Comparison of ENCODE assay signal across 14 mouse cellular contexts in the genomic region with DNA sequence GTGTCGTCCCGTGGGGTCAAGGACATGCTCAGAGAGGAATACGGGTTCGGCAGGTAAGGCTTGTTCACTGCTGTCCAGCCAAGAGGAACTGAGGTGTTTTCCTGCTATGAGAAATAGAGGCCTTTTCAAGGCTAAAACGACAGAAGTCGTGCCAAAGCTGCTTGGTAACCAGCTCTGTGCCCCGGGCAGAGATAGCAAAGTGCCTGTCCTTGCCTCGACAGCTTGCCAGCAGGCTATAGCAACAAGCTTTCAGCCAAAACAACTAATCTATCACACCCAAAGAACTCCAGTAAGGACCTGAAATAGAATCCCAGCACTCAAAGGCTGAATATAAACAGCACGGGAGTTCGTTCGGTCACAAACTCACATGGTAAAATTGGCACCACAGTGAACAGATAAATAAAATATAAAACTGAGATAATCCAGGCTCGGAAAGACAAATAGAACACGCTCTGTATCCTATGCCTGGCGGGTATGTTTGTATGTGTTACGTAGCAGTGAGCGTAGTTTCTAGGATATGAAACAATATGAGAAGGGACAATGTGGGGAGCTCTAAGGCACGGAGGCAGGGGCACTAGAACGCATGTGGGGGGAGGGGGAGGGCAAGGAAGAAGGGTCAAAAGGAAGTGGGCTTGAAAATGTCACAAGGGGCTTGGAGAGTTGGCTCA. TPM values are rescaled to one million over a fixed set of nuclear protein-coding genes. Genes with fewer than 3 reads are reported as not detected.
A peak's percentile ranks its signal among the peaks of the same experiment; 100 is the strongest.
DNase-seq lines count a peak whose midpoint lies in the region; ATAC-seq and TF ChIP-seq lines count a peak whose summit lies in the region.
"Had no signal": no experiment of that assay in that cellular context is flagged by ENCODE, and none has a peak within 500 bp of the region (broad histone marks: within the 10 kb centered on the region; RNA-seq: fewer than 3 reads in every experiment).

No protein-coding gene starts in this region.

- H3K27ac ChIP-seq in hindbrain, postnatal 0 days = no peak overlapping the region
- H3K27ac ChIP-seq in hindbrain, embryonic 12.5 days = no peak overlapping the region
- peak overlapping the region; percentile 81 for H3K27ac ChIP-seq in testis, adult 2 months (ENCODE audit: control insufficient read depth, insufficient read depth, low read depth, low read length)
- peak overlapping the region; percentile 82 for H3K27ac ChIP-seq in heart, postnatal 0 days (ENCODE audit: low read depth)
- H3K27ac ChIP-seq: embryonic facial prominence, embryonic 12.5 days; neural tube, embryonic 15.5 days had no signal

- TF ChIP-seq EP300 in heart, postnatal 0 days (IDR thresholded peaks at IDR 0.05; ENCODE audit: low read depth) = no peak

- no peaks in the 10 kb centered on the region for H3K36me3 ChIP-seq in hindbrain, postnatal 0 days (ENCODE audit: insufficient read depth, low read length)
- no peaks in the 10 kb centered on the region for H3K36me3 ChIP-seq in hindbrain, embryonic 12.5 days
- H3K36me3 ChIP-seq in testis, adult 2 months (ENCODE audit: control insufficient read depth, insufficient read depth, low read length) = no peaks in the 10 kb centered on the region
- no peaks in the 10 kb centered on the region for H3K36me3 ChIP-seq in heart, postnatal 0 days (replicated peaks; ENCODE audit: control insufficient read depth, insufficient read depth, low read length)
- H3K36me3 ChIP-seq: embryonic facial prominence, embryonic 12.5 days; neural tube, embryonic 15.5 days had no signal

- H3K9me3 ChIP-seq in hindbrain, postnatal 0 days (ENCODE audit: low read length) = no peaks in the 10 kb centered on the region
- no peaks in the 10 kb centered on the region for H3K9me3 ChIP-seq in hindbrain, embryonic 12.5 days (replicated peaks)
- H3K9me3 ChIP-seq in heart, postnatal 0 days (replicated peaks; ENCODE audit: control insufficient read depth, low read length) = no peaks in the 10 kb centered on the region
- H3K9me3 ChIP-seq: embryonic facial prominence, embryonic 12.5 days; neural tube, embryonic 15.5 days had no signal

- TF ChIP-seq POLR2A in testis, adult 2 months (IDR thresholded peaks at IDR 0.05; ENCODE audit: control insufficient read depth, low read depth, low read length) = no peak; the same call in 1 of the 2 replicates

- WGBS in hindbrain, postnatal 0 days = 55% methylated on average over 18 of the region's 18 CpGs
- WGBS in hindbrain, embryonic 12.5 days = 79% methylated on average over 18 of the region's 18 CpGs
- 30% methylated on average over 18 of the region's 18 CpGs for WGBS in heart, postnatal 0 days

- no peak for ATAC-seq in hindbrain, postnatal 0 days
- no peak for ATAC-seq in hindbrain, embryonic 12.5 days (ENCODE audit: low FRiP score)
- peak; percentile 84 for ATAC-seq in heart, postnatal 0 days (ENCODE audit: insufficient read depth, low read depth)
- ATAC-seq: midbrain, embryonic 16.5 days had no signal

- H3K27me3 ChIP-seq in hindbrain, postnatal 0 days (ENCODE audit: insufficient read depth, low read length) = no peaks in the 10 kb centered on the region
- no peaks in the 10 kb centered on the region for H3K27me3 ChIP-seq in hindbrain, embryonic 12.5 days
- no peaks in the 10 kb centered on the region for H3K27me3 ChIP-seq in testis, adult 2 months (ENCODE audit: control insufficient read depth, insufficient read depth, low read length)
- no peaks in the 10 kb centered on the region for H3K27me3 ChIP-seq in heart, postnatal 0 days (ENCODE audit: control insufficient read depth, insufficient read depth, low read length)
- H3K27me3 ChIP-seq: embryonic facial prominence, embryonic 12.5 days; neural tube, embryonic 15.5 days had no signal

- H3K9ac ChIP-seq in hindbrain, postnatal 0 days (replicated peaks; ENCODE audit: low read length) = no peak overlapping the region
- H3K9ac ChIP-seq in hindbrain, embryonic 12.5 days = no peak overlapping the region
- H3K9ac ChIP-seq in heart, postnatal 0 days (replicated peaks; ENCODE audit: low read depth, low read length) = no peak overlapping the region
- H3K9ac ChIP-seq: embryonic facial prominence, embryonic 12.5 days; neural tube, embryonic 15.5 days had no signal

- peak; percentile 59 for DNase-seq in hindbrain, postnatal 0 days (ENCODE audit: low spot score)
- DNase-seq in testis, postnatal 10 days (ENCODE audit: low spot score) = no peak
- DNase-seq in heart, postnatal 0 days (ENCODE audit: low spot score) = peak; percentile 73
- DNase-seq in left cerebral cortex, adult 8-10 months (ENCODE audit: low spot score in 2 of 2) = no peak
- no peak for DNase-seq in kidney, adult 8-10 months
- DNase-seq: cerebellum, postnatal 10 days; kidney, postnatal 36 days; thymus, postnatal 14 days had no signal

- no peak for TF ChIP-seq CTCF in hindbrain, postnatal 0 days (IDR thresholded peaks at IDR 0.05; ENCODE audit: low read depth)
- TF ChIP-seq CTCF in testis, adult 2 months (IDR thresholded peaks at IDR 0.05; ENCODE audit: control insufficient read depth, insufficient read depth, insufficient replicate concordance, low read depth, low read length) = no peak
- no peak for TF ChIP-seq CTCF in heart, postnatal 0 days (IDR thresholded peaks at IDR 0.05; ENCODE audit: low read depth)

- no peaks in the 10 kb centered on the region for H3K4me1 ChIP-seq in hindbrain, postnatal 0 days (ENCODE audit: insufficient read depth, low read length)
- no peaks in the 10 kb centered on the region for H3K4me1 ChIP-seq in hindbrain, embryonic 12.5 days
- peaks cover 9% of the 10 kb centered on the region for H3K4me1 ChIP-seq in testis, adult 2 months (ENCODE audit: control insufficient read depth, insufficient read depth, low read length)
- 0 out of 2 replicates have a peak, but pooled peaks cover 9% of the 10 kb centered on the region for H3K4me1 ChIP-seq in heart, postnatal 0 days (ENCODE audit: control insufficient read depth, insufficient read depth)
- H3K4me1 ChIP-seq: embryonic facial prominence, embryonic 12.5 days; neural tube, embryonic 15.5 days had no signal

- no peak overlapping the region for H3K4me2 ChIP-seq in hindbrain, postnatal 0 days (ENCODE audit: low read depth, low read length)
- H3K4me2 ChIP-seq in hindbrain, embryonic 12.5 days (replicated peaks) = no peak overlapping the region
- H3K4me2 ChIP-seq in heart, postnatal 0 days (ENCODE audit: low read depth, low read length) = no peak overlapping the region
- H3K4me2 ChIP-seq: embryonic facial prominence, embryonic 12.5 days; neural tube, embryonic 15.5 days had no signal

- no peak overlapping the region for H3K4me3 ChIP-seq in hindbrain, postnatal 0 days (ENCODE audit: low read length)
- no peak overlapping the region for H3K4me3 ChIP-seq in hindbrain, embryonic 12.5 days
- H3K4me3 ChIP-seq in testis, adult 2 months (ENCODE audit: control insufficient read depth, low read depth, low read length) = peak overlapping the region; percentile 85
- H3K4me3 ChIP-seq in heart, postnatal 0 days (ENCODE audit: low read depth, low read length) = no peak overlapping the region
- H3K4me3 ChIP-seq: embryonic facial prominence, embryonic 12.5 days; neural tube, embryonic 15.5 days had no signal

RNA-seq across cellular contexts. Expression of a gene that starts 8.2 kb away (rescaled TPM):
- total RNA-seq in hindbrain, postnatal 0 days (2014; rRNA removed) = 1.6 and 2.0 TPM in 2 replicates
- 0.89 and 1.3 TPM in 2 replicates for polyA plus RNA-seq in hindbrain, postnatal 0 days (2015; fragmentation: Nextera tagmentation; extraction: Ambion mirVana)
- polyA plus RNA-seq in hindbrain, embryonic 12.5 days (2016; fragmentation: Nextera tagmentation; extraction: Ambion mirVana) = 0.13 and 0.27 TPM in 2 replicates
- polyA plus RNA-seq in testis, adult 2 months (2012; rRNA removed) = 47.0 and 51.3 TPM in 2 replicates
- total RNA-seq in heart, postnatal 0 days (2014; rRNA removed; ENCODE audit: low replicate concordance) = not detected in 2 replicates
- polyA plus RNA-seq in heart, postnatal 0 days (2015; fragmentation: Nextera tagmentation; extraction: Ambion mirVana) = 0.18 and 0.23 TPM in 2 replicates
- total RNA-seq in left cerebral cortex, adult 8-10 months (2022) = 1 to 10 TPM; 1.9 to 4.3 (median 2.6) TPM
- polyA plus RNA-seq: liver, embryonic 16.5 days had no signal

Comparison
In these comparisons a context has a peak if more than half of its experiments do, and no peak if none do; other contexts are left out.
1. DNase-seq: peak in hindbrain, postnatal 0 days (single experiment) and heart, postnatal 0 days (single experiment); none in testis, postnatal 10 days (single experiment), left cerebral cortex, adult 8-10 months (0 of 2) and kidney, adult 8-10 months (0 of 2).
2. H3K27ac ChIP-seq: peak in testis, adult 2 months (single experiment) and heart, postnatal 0 days (single experiment); none in hindbrain, postnatal 0 days (single experiment) and hindbrain, embryonic 12.5 days (single experiment).
3. RNA of a gene that starts 8.2 kb away (polyA plus RNA-seq): 47.0 to 51.3 TPM in testis, adult 2 months; 0.89 to 1.3 TPM in hindbrain, postnatal 0 days, 0.18 to 0.23 TPM in heart, postnatal 0 days and 0.13 to 0.27 TPM in hindbrain, embryonic 12.5 days; every median in the first group is over 10 times any median in the second.